24 mouse cellular contexts compared by ENCODE assay signal in the genomic region with DNA sequence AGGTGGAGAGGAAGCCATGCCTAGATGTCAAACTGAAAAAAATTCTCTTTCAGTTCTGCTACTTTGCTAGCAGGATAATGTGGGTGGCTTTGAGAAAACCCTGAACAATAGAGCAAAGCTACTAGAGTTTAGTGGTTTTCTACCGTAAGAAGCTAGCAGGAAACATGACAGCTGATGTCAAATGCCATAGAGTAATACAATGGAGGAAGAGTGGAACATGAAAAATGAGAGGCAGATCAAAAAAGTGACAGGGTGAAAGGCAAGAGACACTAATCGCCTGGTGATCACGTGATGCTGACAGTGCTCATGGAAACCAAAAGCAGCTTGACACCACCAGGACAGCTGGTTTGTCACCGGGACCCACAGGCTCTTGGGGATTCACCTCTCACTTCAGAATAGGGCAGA. TPM values are rescaled to one million over a fixed set of nuclear protein-coding genes. Genes with fewer than 3 reads are reported as not detected.
DNase-seq lines count a peak whose midpoint lies in the region; ATAC-seq and TF ChIP-seq lines count a peak whose summit lies in the region.
"Had no signal": no experiment of that assay in that cellular context is flagged by ENCODE, and none has a peak within 500 bp of the region (broad histone marks: within the 10 kb centered on the region; RNA-seq: fewer than 3 reads in every experiment).

No protein-coding gene starts in this region.

- no peaks in the 10 kb centered on the region for H3K36me3 ChIP-seq in thymus, adult 2 months (ENCODE audit: control insufficient read depth, insufficient read depth, low read length)
- H3K36me3 ChIP-seq in forebrain, embryonic 12.5 days (replicated peaks): no peaks in the 10 kb centered on the region
- H3K36me3 ChIP-seq: forebrain, embryonic 10.5 days had no signal

- H3K4me3 ChIP-seq in thymus, adult 2 months (ENCODE audit: control insufficient read depth, insufficient read depth, low read length): no peak overlapping the region
- H3K4me3 ChIP-seq in forebrain, embryonic 12.5 days (replicated peaks): no peak overlapping the region
- no peak overlapping the region for H3K4me3 ChIP-seq in cerebellum, adult 2 months (replicated peaks; ENCODE audit: insufficient read depth, low read depth, low read length)
- H3K4me3 ChIP-seq: forebrain, embryonic 10.5 days; left cerebral cortex, adult 2 months had no signal

- no peak for ATAC-seq in forebrain, embryonic 12.5 days (ENCODE audit: low FRiP score)
- ATAC-seq: intestine, embryonic 16.5 days; midbrain, embryonic 16.5 days had no signal

- H3K27me3 ChIP-seq in thymus, adult 2 months (ENCODE audit: control insufficient read depth, insufficient read depth, low read length): no peaks in the 10 kb centered on the region
- H3K27me3 ChIP-seq in forebrain, embryonic 12.5 days: no peaks in the 10 kb centered on the region
- no peaks in the 10 kb centered on the region; the same call in 1 of the 2 replicates for H3K27me3 ChIP-seq in cerebellum, adult 2 months (ENCODE audit: control insufficient read depth, insufficient read depth, low read length)

- no peak for TF ChIP-seq POLR2A in thymus, adult 2 months (IDR thresholded peaks at IDR 0.05; ENCODE audit: control insufficient read depth, extremely low read depth, insufficient read depth, low read length, poor library complexity)
- no peak for TF ChIP-seq POLR2A in cerebellum, adult 2 months (IDR thresholded peaks at IDR 0.05; ENCODE audit: borderline replicate concordance, insufficient read depth, low read length)

- 26% methylated on average over 4 of the region's 4 CpGs for WGBS in thymus, adult 2 months
- WGBS in forebrain, embryonic 12.5 days: 75% methylated on average over 4 of the region's 4 CpGs
- 34% methylated on average over 4 of the region's 4 CpGs for WGBS in cerebellum, adult 2 months

- no peak for TF ChIP-seq CTCF in thymus, adult 2 months (IDR thresholded peaks at IDR 0.05; ENCODE audit: borderline replicate concordance, control insufficient read depth, extremely low read depth, insufficient read depth, low read length, poor library complexity)
- TF ChIP-seq CTCF in cerebellum, adult 2 months (IDR thresholded peaks at IDR 0.05; ENCODE audit: borderline replicate concordance, insufficient read depth, low read depth, low read length): no peak

- no peak overlapping the region for H3K9ac ChIP-seq in forebrain, embryonic 12.5 days
- H3K9ac ChIP-seq: hindbrain, embryonic 14.5 days had no signal

- peaks cover 3% of the 10 kb centered on the region for H3K4me1 ChIP-seq in thymus, adult 2 months (replicated peaks; ENCODE audit: control insufficient read depth, insufficient read depth, low read length)
- H3K4me1 ChIP-seq in forebrain, embryonic 12.5 days: no peaks in the 10 kb centered on the region; the same call in 1 of the 2 replicates
- H3K4me1 ChIP-seq in cerebellum, adult 2 months (ENCODE audit: control insufficient read depth, insufficient read depth, low read length): no peaks in the 10 kb centered on the region

- no peak for DNase-seq in thymus, adult 2 months
- DNase-seq in thymus, postnatal 25 days: no peak
- DNase-seq in CD4-positive, CD25-positive, alpha-beta regulatory T cell, adult 2 months (ENCODE audit: low read depth, low spot score): peak; percentile 71
- DNase-seq in induced T-regulatory cell, adult 2 months (ENCODE audit: low read depth): peak; percentile 75
- no peak for DNase-seq in adrenal gland, postnatal 25 days
- no peak for DNase-seq in cerebellum, adult 2 months
- DNase-seq: adrenal gland, postnatal 10 days; cerebellum, postnatal 25 days; gastrocnemius, postnatal 10 days; heart, adult 18-20 months; heart, postnatal 36 days; kidney, postnatal 36 days; layer of hippocampus, adult 9-11 months; left cerebral cortex, postnatal 4 days; liver; lung, postnatal 10 days; right cerebral cortex, postnatal 4 days; thymus, postnatal 4 days had no signal

- H3K9me3 ChIP-seq in forebrain, embryonic 12.5 days: no peaks in the 10 kb centered on the region
- H3K9me3 ChIP-seq: forebrain, embryonic 10.5 days had no signal

- H3K27ac ChIP-seq in thymus, adult 2 months (ENCODE audit: control insufficient read depth, insufficient read depth, low read length): peak overlapping the region; percentile 88
- no peak overlapping the region for H3K27ac ChIP-seq in forebrain, embryonic 12.5 days
- H3K27ac ChIP-seq in cerebellum, adult 2 months (ENCODE audit: insufficient read depth, low read length): no peak overlapping the region
- H3K27ac ChIP-seq: forebrain, embryonic 10.5 days; hindbrain, embryonic 14.5 days; left cerebral cortex, adult 2 months had no signal

- no peak overlapping the region for H3K4me2 ChIP-seq in forebrain, embryonic 12.5 days
- H3K4me2 ChIP-seq: hindbrain, embryonic 14.5 days had no signal

RNA-seq across cellular contexts. Expression of gene Sesn3, which starts 12.3 kb away (rescaled TPM):
- polyA plus RNA-seq in thymus, adult 2 months (2012; rRNA removed): 23.6 and 55.7 TPM in 2 replicates
- 43.2 and 75.5 TPM in 2 replicates for total RNA-seq in adrenal gland, postnatal 25 days (2021)
- 20.3 and 20.7 TPM in 2 replicates for polyA plus RNA-seq in forebrain, embryonic 12.5 days (2016; fragmentation: Nextera tagmentation; extraction: Ambion mirVana)
- polyA plus RNA-seq in cerebellum, adult 2 months (2012; rRNA removed): 26.8 and 27.5 TPM in 2 replicates

Comparison
In these comparisons a context has a peak if more than half of its experiments do, and no peak if none do; other contexts are left out.
1. DNase-seq: peak in CD4-positive, CD25-positive, alpha-beta regulatory T cell, adult 2 months (single experiment) and induced T-regulatory cell, adult 2 months (single experiment); none in thymus, adult 2 months (single experiment), thymus, postnatal 25 days (single experiment), adrenal gland, postnatal 25 days (single experiment) and cerebellum, adult 2 months (0 of 2).